Mouse (Mus musculus): ENCODE data around the gene Mmp7.

Gene Mmp7

GRCm38 (mm10) chr9:7744156-7744555 is 52.3 kb downstream of the Mmp7 start:
- no peak for DNase-seq (ENCODE audit: low read depth, low spot score)

- no peak for DNase-seq (ENCODE audit: low read depth, low spot score)
Measured at GRCm38 (mm10) chr9:7748881-7749280, 57.0 kb downstream of the Mmp7 start.
